Mouse (Mus musculus) heart, embryonic 10.5 days (tissue): ENCODE results near the gene Lrrc3b. TPM values are rescaled to one million over a fixed set of nuclear protein-coding genes. Genes with fewer than 3 reads are reported as not detected.

Experiments used
- DNase-seq: peaks from one replicate; pipeline ENCODE4 v3.0.0-alpha.2; 2017; ENCODE audit warnings: low spot score
- H3K27ac ChIP-seq: fragments of 300-500 bp; sonication (generic); 2 replicates; pipeline ENCODE4 v1.5.1; 2016; ENCODE audit warnings: mild to moderate bottlenecking
- H3K27me3 ChIP-seq: fragments of 300-500 bp; sonication (generic); 2 replicates; pipeline ENCODE4 v1.6.1; 2016; ENCODE audit warnings: mild to moderate bottlenecking; ENCODE audit not compliant: poor library complexity, insufficient read depth, severe bottlenecking
- H3K36me3 ChIP-seq: fragments of 300-500 bp; sonication (generic); 2 replicates; pipeline ENCODE4 v1.6.1; 2016; ENCODE audit warnings: mild to moderate bottlenecking, moderate library complexity
- H3K4me1 ChIP-seq: fragments of 300-500 bp; sonication (generic); 2 replicates; pipeline ENCODE4 v1.6.1; 2016; ENCODE audit warnings: mild to moderate bottlenecking
- H3K4me3 ChIP-seq: fragments of 300-500 bp; sonication (generic); 2 replicates; pipeline ENCODE4 v1.5.1; 2016; ENCODE audit warnings: mild to moderate bottlenecking, moderate library complexity
- H3K9me3 ChIP-seq: fragments of 300-500 bp; sonication (generic); 2 replicates; pipeline ENCODE4 v1.6.1; 2016; ENCODE audit warnings: mild to moderate bottlenecking, moderate library complexity
- WGBS: fragments of 180-500 bp; shearing (Covaris S2); methylation state at CpG from one replicate; pipeline ENCODE4 v1.1.7; 2016; 5-methylcytosine and 5-hydroxymethylcytosine counted together
- polyA plus RNA-seq: library from polyadenylated mRNA; unstranded; fragments of >200 nt; fragmentation: Nextera tagmentation; extraction: Ambion mirVana; gene quantifications from 2 replicates; pipeline ENCODE4 v1.2.1, GENCODE M21; 2016

Gene Lrrc3b
- 3.8 and 4.7 TPM in 2 replicates for polyA plus RNA-seq

GRCm38 (mm10) chr14:15438485-15439157 lies at the start of gene Lrrc3b:
TSS of gene Lrrc3b (minus strand) at chr14:15438987.
- no peaks in the 10 kb centered on the region for H3K9me3 ChIP-seq
- H3K4me1 ChIP-seq = peaks cover 14% of the 10 kb centered on the region
- peak within 1 kb of the TSS; percentile 80 for H3K4me3 ChIP-seq
- H3K36me3 ChIP-seq = no peaks in the 10 kb centered on the region
- DNase-seq = peak; percentile 83
- H3K27me3 ChIP-seq = peaks cover 21% of the 10 kb centered on the region; the same call in 1 of the 2 replicates
- H3K27ac ChIP-seq = peak within 1 kb of the TSS; percentile 87
- WGBS = under 1% methylated on average over 51 of the region's 51 CpGs

- H3K9me3 ChIP-seq = no peaks in the 10 kb centered on the region
- H3K27ac ChIP-seq = no peak overlapping the region
- H3K36me3 ChIP-seq = no peaks in the 10 kb centered on the region
- H3K4me3 ChIP-seq = no peak overlapping the region
- no peaks in the 10 kb centered on the region for H3K27me3 ChIP-seq
- H3K4me1 ChIP-seq = peaks cover 3% of the 10 kb centered on the region; the same call in 1 of the 2 replicates
- no peak for DNase-seq
These were observed 38.9 kb upstream of the Lrrc3b start for GRCm38 (mm10) chr14:15477668-15478067.

GRCm38 (mm10) chr14:15438096-15438484 lies 697 bp downstream of the Lrrc3b start:
- H3K4me1 ChIP-seq = peaks cover 14% of the 10 kb centered on the region
- no peaks in the 10 kb centered on the region for H3K9me3 ChIP-seq
- peak overlapping the region; percentile 87 for H3K27ac ChIP-seq
- WGBS = 0% methylated on average over 11 of the region's 11 CpGs
- H3K36me3 ChIP-seq = no peaks in the 10 kb centered on the region
- H3K27me3 ChIP-seq = peaks cover 21% of the 10 kb centered on the region; the same call in 1 of the 2 replicates
- DNase-seq = no peak
- peak overlapping the region; percentile 80 for H3K4me3 ChIP-seq

GRCm38 (mm10) chr14:15437501-15437941 lies 1.3 kb downstream of the Lrrc3b start:
- no peak for DNase-seq
- Histone ChIP-seq H3K36me3 (no peaks in the 10 kb centered on the region), H3K27me3 (peaks cover 21% of the 10 kb centered on the region; the same call in 1 of the 2 replicates), H3K9me3 (no peaks in the 10 kb centered on the region), H3K4me3 (peak overlapping the region; percentile 80), H3K27ac (peak overlapping the region; percentile 87; the same call in 1 of the 2 replicates), H3K4me1 (peaks cover 16% of the 10 kb centered on the region)
- under 1% methylated on average over 15 of the region's 15 CpGs for WGBS

- Histone ChIP-seq H3K36me3 (no peaks in the 10 kb centered on the region), H3K9me3 (no peaks in the 10 kb centered on the region), H3K27ac (no peak overlapping the region), H3K27me3 (peaks cover 21% of the 10 kb centered on the region; the same call in 1 of the 2 replicates), H3K4me3 (peak overlapping the region; percentile 80), H3K4me1 (peaks cover 21% of the 10 kb centered on the region)
- WGBS = 47% methylated on average over 4 of the region's 4 CpGs
- DNase-seq = no peak
These were observed 1.7 kb downstream of the Lrrc3b start for GRCm38 (mm10) chr14:15437046-15437445.

GRCm38 (mm10) chr14:15436586-15436985 lies 2.2 kb downstream of the Lrrc3b start:
- Histone ChIP-seq H3K4me1 (peaks cover 23% of the 10 kb centered on the region), H3K36me3 (no peaks in the 10 kb centered on the region), H3K4me3 (no peak overlapping the region), H3K9me3 (no peaks in the 10 kb centered on the region), H3K27me3 (peaks cover 21% of the 10 kb centered on the region; the same call in 1 of the 2 replicates), H3K27ac (no peak overlapping the region)
- 86% methylated on average over 4 of the region's 4 CpGs for WGBS
- no peak for DNase-seq

- Histone ChIP-seq H3K27ac (peak overlapping the region; percentile 52; the same call in 1 of the 2 replicates), H3K9me3 (no peaks in the 10 kb centered on the region)
- 14% methylated on average over 1 of the region's 1 CpGs for WGBS
These were observed 6.4 kb downstream of the Lrrc3b start for GRCm38 (mm10) chr14:15432396-15432795.

GRCm38 (mm10) chr14:15421624-15422023 lies 17.2 kb downstream of the Lrrc3b start:
- Histone ChIP-seq H3K27me3 (no peaks in the 10 kb centered on the region), H3K9me3 (no peaks in the 10 kb centered on the region), H3K4me3 (no peak overlapping the region), H3K36me3 (no peaks in the 10 kb centered on the region), H3K27ac (no peak overlapping the region), H3K4me1 (no peaks in the 10 kb centered on the region)
- DNase-seq = no peak
- WGBS = 80% methylated on average over 1 of the region's 1 CpGs

More at GRCm38 (mm10) chr14:15432396-15432795, 6.4 kb downstream of the Lrrc3b start:
- DNase-seq = no peak
- no peaks in the 10 kb centered on the region for H3K36me3 ChIP-seq
- H3K4me3 ChIP-seq = no peak overlapping the region
- peaks cover 14% of the 10 kb centered on the region for H3K4me1 ChIP-seq
- H3K27me3 ChIP-seq = peaks cover 16% of the 10 kb centered on the region; the same call in 1 of the 2 replicates

- H3K4me1 ChIP-seq = no peaks in the 10 kb centered on the region
- no peak for DNase-seq
These were observed 27.9 kb downstream of the Lrrc3b start for GRCm38 (mm10) chr14:15410686-15411534.

GRCm38 (mm10) chr14:15385536-15385935 lies 53.3 kb downstream of the Lrrc3b start:
- H3K27me3 ChIP-seq = no peaks in the 10 kb centered on the region
- H3K27ac ChIP-seq = no peak overlapping the region
- DNase-seq = no peak
- no peak overlapping the region for H3K4me3 ChIP-seq
- 0 out of 2 replicates have a peak, but pooled peaks cover 4% of the 10 kb centered on the region for H3K4me1 ChIP-seq
- no peaks in the 10 kb centered on the region for H3K36me3 ChIP-seq
- H3K9me3 ChIP-seq = no peaks in the 10 kb centered on the region
- WGBS = 53% methylated on average over 2 of the region's 2 CpGs

More at GRCm38 (mm10) chr14:15410686-15411534, 27.9 kb downstream of the Lrrc3b start:
- 70% methylated on average over 8 of the region's 8 CpGs for WGBS
- no peaks in the 10 kb centered on the region for H3K9me3 ChIP-seq
- H3K27me3 ChIP-seq = no peaks in the 10 kb centered on the region
- no peak overlapping the region for H3K27ac ChIP-seq
- no peak overlapping the region for H3K4me3 ChIP-seq
- no peaks in the 10 kb centered on the region for H3K36me3 ChIP-seq

- DNase-seq = no peak
- 81% methylated on average over 2 of the region's 2 CpGs for WGBS
- H3K27ac ChIP-seq = no peak overlapping the region
- H3K36me3 ChIP-seq = no peaks in the 10 kb centered on the region
- H3K9me3 ChIP-seq = no peaks in the 10 kb centered on the region
- 0 out of 2 replicates have a peak, but pooled peaks cover 4% of the 10 kb centered on the region for H3K4me1 ChIP-seq
- H3K4me3 ChIP-seq = no peak overlapping the region
- H3K27me3 ChIP-seq = no peaks in the 10 kb centered on the region
These were observed 53.8 kb downstream of the Lrrc3b start for GRCm38 (mm10) chr14:15384972-15385371.

- DNase-seq = no peak
- Histone ChIP-seq H3K9me3 (no peaks in the 10 kb centered on the region), H3K36me3 (no peaks in the 10 kb centered on the region), H3K27ac (no peak overlapping the region), H3K4me3 (no peak overlapping the region), H3K27me3 (no peaks in the 10 kb centered on the region), H3K4me1 (0 out of 2 replicates have a peak, but pooled peaks cover 4% of the 10 kb centered on the region)
- WGBS = 40% methylated on average over 5 of the region's 5 CpGs
These were observed 54.3 kb downstream of the Lrrc3b start for GRCm38 (mm10) chr14:15384532-15384931.

- Histone ChIP-seq H3K36me3 (no peaks in the 10 kb centered on the region), H3K4me1 (0 out of 2 replicates have a peak, but pooled peaks cover 4% of the 10 kb centered on the region), H3K27ac (no peak overlapping the region), H3K9me3 (no peaks in the 10 kb centered on the region), H3K27me3 (no peaks in the 10 kb centered on the region), H3K4me3 (no peak overlapping the region)
- DNase-seq = no peak
- WGBS = 43% methylated on average over 2 of the region's 2 CpGs
These were observed 55.7 kb downstream of the Lrrc3b start for GRCm38 (mm10) chr14:15383133-15383532.
